Mouse (Mus musculus): ENCODE measurements at regions not wholly inside any gene's neighbourhood (a gene's known extent, or its start where the extent isn't known, plus 50 kb on each side); places are given as distances from the start of the nearest gene placed in this dataset.

GRCm38 (mm10) chr4:4315651-4316411 is 238.5 kb upstream of the Sdr16c6 start:
- Histone ChIP-seq H3K4me1 (replicated peaks; ENCODE audit: control insufficient read depth in 2 of 2, insufficient read depth in 2 of 2, low read length in 1 of 2) (no peaks in the 10 kb centered on the region), H3K9me3 (ENCODE audit: control insufficient read depth, low read length) (no peaks in the 10 kb centered on the region), H3K4me3 (ENCODE audit: insufficient read depth in 1 of 2, low read depth in 2 of 2, low read length in 2 of 2) (no peak overlapping the region), H3K27ac (no peak overlapping the region), H3K36me3 (replicated peaks; ENCODE audit: control insufficient read depth, insufficient read depth, low read depth) (no peaks in the 10 kb centered on the region), H3K9ac (replicated peaks) (no peak overlapping the region), H3K4me2 (ENCODE audit: low read depth) (no peak overlapping the region), H3K27me3 (ENCODE audit: control insufficient read depth, insufficient read depth, low read length) (no peaks in the 10 kb centered on the region)
- TF ChIP-seq EP300 (IDR thresholded peaks at IDR 0.05; ENCODE audit: low read depth) = no peak
- ATAC-seq (ENCODE audit: insufficient read depth) (no peak), DNase-seq (ENCODE audit: low read depth in 3 of 3, low spot score in 3 of 3) (no peak)
- 48% methylated on average over 3 of the region's 3 CpGs for WGBS (ENCODE audit: insufficient replicate concordance)

GRCm38 (mm10) chr4:4311496-4311895 is 234.2 kb upstream of the Sdr16c6 start:
- Histone ChIP-seq H3K9ac (replicated peaks) (no peak overlapping the region), H3K4me1 (replicated peaks; ENCODE audit: control insufficient read depth in 2 of 2, insufficient read depth in 2 of 2, low read length in 1 of 2) (no peaks in the 10 kb centered on the region), H3K9me3 (ENCODE audit: control insufficient read depth, low read length) (no peaks in the 10 kb centered on the region), H3K36me3 (replicated peaks; ENCODE audit: control insufficient read depth, insufficient read depth, low read depth) (no peaks in the 10 kb centered on the region), H3K27me3 (ENCODE audit: control insufficient read depth, insufficient read depth, low read length) (no peaks in the 10 kb centered on the region), H3K27ac (no peak overlapping the region), H3K4me3 (ENCODE audit: insufficient read depth in 1 of 2, low read depth in 2 of 2, low read length in 2 of 2) (no peak overlapping the region), H3K4me2 (ENCODE audit: low read depth) (no peak overlapping the region)
- no peak for ATAC-seq (ENCODE audit: insufficient read depth)
- TF ChIP-seq CTCF (IDR thresholded peaks at IDR 0.05; ENCODE audit: low read depth) (no peak), EP300 (IDR thresholded peaks at IDR 0.05; ENCODE audit: low read depth) (no peak)
- no peak for DNase-seq (ENCODE audit: low read depth in 3 of 3, low spot score in 3 of 3)

- Histone ChIP-seq H3K4me2 (ENCODE audit: low read depth) (no peak overlapping the region), H3K9ac (replicated peaks) (no peak overlapping the region), H3K36me3 (replicated peaks; ENCODE audit: control insufficient read depth, insufficient read depth, low read depth) (no peaks in the 10 kb centered on the region), H3K9me3 (ENCODE audit: control insufficient read depth, low read length) (no peaks in the 10 kb centered on the region), H3K27ac (no peak overlapping the region), H3K4me3 (ENCODE audit: insufficient read depth in 1 of 2, low read depth in 2 of 2, low read length in 2 of 2) (no peak overlapping the region), H3K27me3 (ENCODE audit: control insufficient read depth, insufficient read depth, low read length) (no peaks in the 10 kb centered on the region), H3K4me1 (replicated peaks; ENCODE audit: control insufficient read depth in 2 of 2, insufficient read depth in 2 of 2, low read length in 1 of 2) (no peaks in the 10 kb centered on the region)
- TF ChIP-seq EP300 (IDR thresholded peaks at IDR 0.05; ENCODE audit: low read depth) = no peak
- WGBS (ENCODE audit: insufficient replicate concordance) = 38% methylated on average over 3 of the region's 3 CpGs
- DNase-seq (ENCODE audit: low read depth in 3 of 3, low spot score in 3 of 3) (no peak), ATAC-seq (ENCODE audit: insufficient read depth) (no peak)
These were observed 229.6 kb upstream of the Sdr16c6 start for GRCm38 (mm10) chr4:4306922-4307321.

- Histone ChIP-seq H3K36me3 (replicated peaks; ENCODE audit: control insufficient read depth, insufficient read depth, low read depth) (no peaks in the 10 kb centered on the region), H3K27me3 (ENCODE audit: control insufficient read depth, insufficient read depth, low read length) (no peaks in the 10 kb centered on the region), H3K4me2 (ENCODE audit: low read depth) (no peak overlapping the region), H3K9ac (replicated peaks) (no peak overlapping the region), H3K4me3 (ENCODE audit: insufficient read depth in 1 of 2, low read depth in 2 of 2, low read length in 2 of 2) (no peak overlapping the region), H3K4me1 (replicated peaks; ENCODE audit: control insufficient read depth in 2 of 2, insufficient read depth in 2 of 2, low read length in 1 of 2) (no peaks in the 10 kb centered on the region), H3K27ac (no peak overlapping the region), H3K9me3 (ENCODE audit: control insufficient read depth, low read length) (no peaks in the 10 kb centered on the region)
- ATAC-seq (ENCODE audit: insufficient read depth) = no peak
- DNase-seq (ENCODE audit: low read depth in 3 of 3, low spot score in 3 of 3) = no peak
- no peak for TF ChIP-seq EP300 (IDR thresholded peaks at IDR 0.05; ENCODE audit: low read depth)
- no peak for TF ChIP-seq CTCF (IDR thresholded peaks at IDR 0.05; ENCODE audit: low read depth)
These were observed 228.5 kb upstream of the Sdr16c6 start for GRCm38 (mm10) chr4:4305740-4306249.

GRCm38 (mm10) chr4:4304666-4305065 is 227.3 kb upstream of the Sdr16c6 start:
- Histone ChIP-seq H3K4me1 (replicated peaks; ENCODE audit: control insufficient read depth in 2 of 2, insufficient read depth in 2 of 2, low read length in 1 of 2) (no peaks in the 10 kb centered on the region), H3K36me3 (replicated peaks; ENCODE audit: control insufficient read depth, insufficient read depth, low read depth) (no peaks in the 10 kb centered on the region), H3K9ac (replicated peaks) (no peak overlapping the region), H3K4me3 (ENCODE audit: insufficient read depth in 1 of 2, low read depth in 2 of 2, low read length in 2 of 2) (no peak overlapping the region), H3K27me3 (ENCODE audit: control insufficient read depth, insufficient read depth, low read length) (no peaks in the 10 kb centered on the region), H3K4me2 (ENCODE audit: low read depth) (no peak overlapping the region), H3K27ac (no peak overlapping the region), H3K9me3 (ENCODE audit: control insufficient read depth, low read length) (no peaks in the 10 kb centered on the region)
- 70% methylated on average over 1 of the region's 1 CpGs for WGBS (ENCODE audit: insufficient replicate concordance)
- DNase-seq (ENCODE audit: low read depth in 3 of 3, low spot score in 3 of 3) (no peak), ATAC-seq (ENCODE audit: insufficient read depth) (no peak)
- TF ChIP-seq CTCF (IDR thresholded peaks at IDR 0.05; ENCODE audit: low read depth) = no peak
- no peak for TF ChIP-seq EP300 (IDR thresholded peaks at IDR 0.05; ENCODE audit: low read depth)
